Mouse (Mus musculus) small intestine, adult 2 months (tissue): Measurements from ENCODE around the gene Ugt1a5. TPM values are rescaled to one million over a fixed set of nuclear protein-coding genes. Genes with fewer than 3 reads are reported as not detected.

ENCODE experiments used
- H3K27ac ChIP-seq: fragments of 200-500 bp; 2 replicates; pipeline ENCODE4 v1.5.1; 2012; ENCODE audit warnings: low read depth, low read length, control low read depth, inconsistent platforms; ENCODE audit not compliant: insufficient read depth
- H3K27me3 ChIP-seq: fragments of 200-500 bp; 2 replicates; pipeline ENCODE4 v1.6.1; 2012; ENCODE audit warnings: mild to moderate bottlenecking, moderate library complexity, low read length, inconsistent platforms; ENCODE audit not compliant: control insufficient read depth, insufficient read depth
- H3K36me3 ChIP-seq: fragments of 200-500 bp; 2 replicates; pipeline ENCODE4 v1.6.1; 2012; ENCODE audit warnings: mild to moderate bottlenecking, low read length, control low read depth, inconsistent platforms; ENCODE audit not compliant: control insufficient read depth, insufficient read depth
- H3K4me1 ChIP-seq: fragments of 200-500 bp; 2 replicates; pipeline ENCODE4 v1.6.1; 2012; ENCODE audit warnings: low read length, inconsistent platforms, mixed read lengths; ENCODE audit not compliant: control insufficient read depth, insufficient read depth, insufficient read length
- H3K4me3 ChIP-seq: fragments of 200-500 bp; 2 replicates; pipeline ENCODE4 v1.5.1; 2012; ENCODE audit warnings: low read depth, mild to moderate bottlenecking, control low read depth, inconsistent platforms, low read length, moderate library complexity
- CTCF ChIP-seq: fragments of 200-500 bp; IDR thresholded peaks from 2 replicates; pipeline ENCODE4 v1.5.1; 2012; ENCODE audit warnings: low read depth, mild to moderate bottlenecking, control low read depth, inconsistent platforms, low read length, moderate library complexity, mixed read lengths; ENCODE audit not compliant: insufficient replicate concordance, insufficient read length; ENCODE audit errors: extremely low read depth
- POLR2A ChIP-seq: fragments of 200-500 bp; IDR thresholded peaks from 2 replicates; pipeline ENCODE4 v1.6.1; 2012; ENCODE audit warnings: low read depth, mild to moderate bottlenecking, control low read depth, inconsistent platforms, low read length, moderate library complexity
- WGBS: fragments of 180-500 bp; shearing (Covaris S2); methylation state at CpG from one replicate; pipeline ENCODE4 v1.1.7; 2018; 5-methylcytosine and 5-hydroxymethylcytosine counted together
- polyA plus RNA-seq: library from polyadenylated mRNA; depleted of rRNA; stranded (reverse); fragments of >200 nt; gene quantifications from 2 replicates; pipeline ENCODE4 v1.2.3, GENCODE M21; 2012

Ugt1a5 gene
- polyA plus RNA-seq, 1 experiment, result 0.34 TPM

DNA sequence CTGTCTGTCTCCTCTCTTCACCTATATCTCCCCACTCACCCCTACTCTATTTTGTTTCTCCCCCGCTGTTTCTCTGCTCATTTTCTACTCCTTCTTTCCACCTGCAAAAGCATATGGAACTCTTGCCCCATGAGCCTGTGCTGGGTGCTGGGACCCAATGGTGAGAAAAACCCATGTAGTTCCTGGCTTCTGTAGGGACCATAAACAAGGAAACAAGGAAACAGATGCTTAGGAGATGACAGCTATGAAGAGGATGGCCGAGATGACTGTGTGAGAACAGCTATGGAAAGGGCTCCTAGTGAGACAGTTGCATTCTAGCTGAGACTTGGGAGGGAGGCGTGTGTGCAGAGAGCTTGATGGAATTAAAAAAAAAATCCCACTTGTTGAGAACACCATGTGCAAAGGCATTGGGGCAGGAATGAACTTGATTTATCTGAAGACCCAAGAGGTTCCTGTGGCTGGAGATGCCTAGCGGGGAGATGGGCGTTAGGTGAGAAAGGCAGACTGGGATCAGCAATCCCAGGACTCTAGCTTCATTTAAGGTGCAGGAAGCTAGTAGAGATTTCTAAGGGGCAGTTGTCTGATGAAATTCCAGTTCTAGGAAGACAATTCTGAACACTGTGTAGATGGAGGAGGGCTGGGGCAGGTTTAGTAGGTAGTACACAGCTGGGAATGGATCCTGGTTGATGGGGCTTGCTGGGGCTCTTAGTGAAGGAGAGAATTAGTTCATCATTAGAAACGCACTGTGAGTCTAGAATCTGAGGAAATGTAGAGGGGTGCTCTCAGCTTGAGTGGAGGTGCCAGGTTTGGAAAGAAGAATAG is 65.4 kb downstream of the Ugt1a5 start:
- no peak overlapping the region for H3K27ac ChIP-seq
- no peak overlapping the region for H3K4me3 ChIP-seq
- H3K27me3 ChIP-seq, result no peaks in the 10 kb centered on the region
- H3K36me3 ChIP-seq, result no peaks in the 10 kb centered on the region
- no peak for TF ChIP-seq CTCF
- TF ChIP-seq POLR2A, result no peak
- peaks cover 3% of the 10 kb centered on the region; the same call in 1 of the 2 replicates for H3K4me1 ChIP-seq
- 78% methylated on average over 6 of the region's 6 CpGs for WGBS

DNA sequence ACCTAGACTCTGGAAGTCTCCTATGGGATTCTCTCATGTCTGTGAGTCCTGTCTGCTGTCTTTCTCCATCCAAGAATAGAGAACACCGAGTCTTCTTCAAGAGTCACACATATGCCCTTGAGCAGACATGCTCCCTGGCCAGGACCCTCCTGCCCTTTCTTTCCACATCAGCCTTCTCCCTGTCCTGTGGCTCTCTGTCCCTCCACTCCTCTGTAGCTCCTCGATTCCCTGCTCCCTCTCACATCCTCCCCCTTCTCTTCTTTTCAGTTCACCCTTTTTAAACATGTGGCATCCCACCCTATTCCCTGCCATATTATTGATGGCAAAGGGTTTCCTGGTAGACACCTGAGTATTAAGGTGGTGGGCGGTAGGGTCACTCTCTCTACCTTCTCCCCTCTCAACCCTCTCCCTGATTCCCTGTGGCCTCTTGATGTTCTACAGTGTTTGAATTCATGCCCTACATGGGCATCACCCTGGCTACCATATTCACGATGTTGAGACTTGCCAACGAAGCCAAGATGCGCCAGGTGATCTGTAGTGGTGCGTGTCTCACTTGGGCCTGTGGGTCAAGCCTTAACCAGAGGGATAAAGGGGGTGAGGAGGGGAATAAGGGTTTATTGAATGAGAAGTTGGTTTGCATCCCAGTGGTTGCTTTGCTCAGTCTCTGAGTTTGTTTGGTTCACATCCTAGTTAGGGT is 66.1 kb downstream of the Ugt1a5 start:
- Histone ChIP-seq H3K27me3 (no peaks in the 10 kb centered on the region), H3K36me3 (no peaks in the 10 kb centered on the region), H3K27ac (no peak overlapping the region), H3K4me3 (no peak overlapping the region), H3K4me1 (peaks cover 2% of the 10 kb centered on the region; the same call in 1 of the 2 replicates)
- TF ChIP-seq POLR2A, result no peak
- TF ChIP-seq CTCF, result no peak
- 69% methylated on average over 7 of the region's 7 CpGs for WGBS

DNA sequence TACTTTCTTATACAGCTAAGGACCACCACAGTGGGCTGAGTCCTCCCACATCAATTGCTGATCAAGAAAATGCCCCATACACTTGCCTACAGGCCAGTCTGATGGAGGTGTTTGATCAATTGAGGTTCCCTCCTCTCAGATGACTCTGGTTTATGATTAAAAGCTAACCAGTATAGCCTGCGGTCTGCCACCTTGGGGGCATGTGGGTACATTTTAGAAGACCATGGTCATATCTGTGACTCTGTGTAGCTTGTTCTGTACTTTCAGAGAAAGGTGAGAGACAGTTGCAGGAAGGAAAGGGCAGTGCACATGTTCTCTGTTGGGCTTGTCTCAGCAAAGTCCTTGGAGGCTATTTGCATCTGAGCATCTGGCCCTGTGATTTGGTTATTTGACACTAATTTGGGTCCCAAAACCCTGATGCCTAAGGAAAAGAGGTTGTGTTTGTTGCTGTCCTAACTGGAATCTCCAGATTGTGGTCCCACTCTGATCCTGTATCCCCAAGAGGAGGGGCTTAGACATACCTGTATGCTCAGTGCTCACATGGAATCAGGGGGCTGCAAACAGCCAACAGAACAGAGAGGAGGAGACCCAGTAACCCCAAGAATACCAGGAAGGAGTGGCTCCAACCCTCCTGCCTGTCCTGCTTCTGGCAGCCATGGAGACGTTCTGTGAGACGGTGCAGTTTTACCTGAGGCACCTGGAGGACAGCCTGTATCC is 67.0 kb downstream of the Ugt1a5 start:
- TF ChIP-seq POLR2A (no peak), CTCF (no peak)
- 55% methylated on average over 3 of the region's 3 CpGs for WGBS
- H3K36me3 ChIP-seq, result no peaks in the 10 kb centered on the region
- H3K27ac ChIP-seq, result no peak overlapping the region
- no peaks in the 10 kb centered on the region for H3K4me1 ChIP-seq
- H3K4me3 ChIP-seq, result no peak overlapping the region
- H3K27me3 ChIP-seq, result no peaks in the 10 kb centered on the region

DNA sequence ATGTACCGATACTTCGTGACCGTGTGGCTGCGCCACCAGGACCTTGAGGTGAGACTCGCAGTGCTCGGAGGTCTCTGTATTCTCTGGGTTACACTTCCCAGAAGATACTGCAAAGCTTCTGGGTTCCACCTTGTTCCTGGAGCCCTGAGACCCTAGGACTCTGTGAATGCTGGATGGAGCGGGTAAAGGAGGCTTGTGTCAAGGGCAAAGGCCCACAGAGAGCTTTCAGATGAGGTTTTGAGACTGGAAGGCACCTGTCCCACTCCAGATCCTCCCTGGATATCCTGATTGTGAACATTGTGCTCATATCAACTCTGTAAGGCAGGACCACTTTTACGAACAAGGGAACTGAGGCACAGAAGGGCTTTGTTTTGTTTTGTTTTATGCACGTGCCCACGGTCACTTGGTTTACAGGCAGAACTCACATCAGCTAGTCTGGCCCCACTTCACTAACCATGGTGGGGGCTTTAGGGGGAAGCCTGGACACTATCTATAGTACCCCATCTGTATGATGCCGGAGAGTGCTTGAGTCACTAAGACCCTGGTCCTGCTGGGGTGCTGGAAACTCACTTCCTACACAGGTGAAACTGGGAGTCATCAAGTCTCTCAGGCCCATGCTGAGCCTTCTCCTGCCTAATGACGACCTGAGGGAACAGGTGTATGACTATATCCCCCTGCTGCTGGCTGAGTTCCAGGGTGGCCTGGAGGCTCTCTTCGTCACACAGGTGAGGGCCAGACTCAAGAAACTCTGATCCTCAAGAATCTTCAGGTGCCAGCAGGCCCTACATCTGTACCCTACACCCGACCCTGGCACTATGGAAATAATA is 67.8 kb downstream of the Ugt1a5 start:
- Histone ChIP-seq H3K27ac (no peak overlapping the region), H3K4me1 (no peaks in the 10 kb centered on the region), H3K4me3 (no peak overlapping the region), H3K27me3 (no peaks in the 10 kb centered on the region), H3K36me3 (no peaks in the 10 kb centered on the region)
- no peak for TF ChIP-seq POLR2A
- TF ChIP-seq CTCF, result no peak
- WGBS, result 69% methylated on average over 14 of the region's 14 CpGs

DNA sequence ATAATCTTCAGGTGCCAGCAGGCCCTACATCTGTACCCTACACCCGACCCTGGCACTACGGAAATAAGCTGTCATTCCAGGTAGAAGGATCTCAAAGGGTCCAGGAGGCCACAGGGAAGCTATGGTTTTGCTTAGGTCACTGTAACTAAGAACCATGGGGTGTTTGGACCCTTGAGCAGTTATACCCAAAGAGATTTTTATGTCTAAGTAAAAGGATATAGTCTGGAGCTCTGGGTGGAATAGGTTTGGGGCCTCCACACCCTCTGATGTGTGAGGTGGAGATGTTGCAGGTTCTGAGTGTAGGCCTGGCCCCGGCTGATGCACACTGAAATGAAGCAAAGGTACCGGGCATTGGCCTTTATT is 68.4 kb downstream of the Ugt1a5 start:
- Histone ChIP-seq H3K27ac (no peak overlapping the region), H3K4me1 (no peaks in the 10 kb centered on the region), H3K36me3 (no peaks in the 10 kb centered on the region), H3K4me3 (no peak overlapping the region), H3K27me3 (no peaks in the 10 kb centered on the region)
- WGBS, result 67% methylated on average over 4 of the region's 4 CpGs
- no peak for TF ChIP-seq POLR2A
- TF ChIP-seq CTCF, result no peak

DNA sequence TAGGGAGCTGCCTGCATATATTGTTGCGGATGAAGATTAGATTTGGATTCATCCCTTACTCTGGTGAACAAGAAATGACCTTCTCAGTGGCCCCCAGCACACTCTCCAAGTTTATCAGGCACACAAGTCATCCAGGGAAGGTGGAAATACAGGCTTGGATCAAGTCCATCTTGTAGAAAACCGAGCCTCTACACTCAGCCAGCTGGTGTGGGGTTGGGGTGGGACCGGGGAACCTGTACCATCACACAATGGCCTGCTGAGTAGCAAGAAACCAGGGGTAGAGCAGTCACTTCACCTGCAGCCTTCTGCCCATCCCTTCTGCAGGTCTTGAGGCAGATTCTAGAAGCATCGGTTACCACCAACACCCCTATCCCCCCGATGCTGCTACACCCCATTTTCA is 68.8 kb downstream of the Ugt1a5 start:
- Histone ChIP-seq H3K4me1 (no peaks in the 10 kb centered on the region), H3K27ac (no peak overlapping the region), H3K4me3 (no peak overlapping the region), H3K27me3 (no peaks in the 10 kb centered on the region), H3K36me3 (no peaks in the 10 kb centered on the region)
- 41% methylated on average over 5 of the region's 5 CpGs for WGBS
- TF ChIP-seq CTCF (no peak), POLR2A (no peak)
